ENCODE assay signal across 8 mouse cellular contexts in the genomic region with DNA sequence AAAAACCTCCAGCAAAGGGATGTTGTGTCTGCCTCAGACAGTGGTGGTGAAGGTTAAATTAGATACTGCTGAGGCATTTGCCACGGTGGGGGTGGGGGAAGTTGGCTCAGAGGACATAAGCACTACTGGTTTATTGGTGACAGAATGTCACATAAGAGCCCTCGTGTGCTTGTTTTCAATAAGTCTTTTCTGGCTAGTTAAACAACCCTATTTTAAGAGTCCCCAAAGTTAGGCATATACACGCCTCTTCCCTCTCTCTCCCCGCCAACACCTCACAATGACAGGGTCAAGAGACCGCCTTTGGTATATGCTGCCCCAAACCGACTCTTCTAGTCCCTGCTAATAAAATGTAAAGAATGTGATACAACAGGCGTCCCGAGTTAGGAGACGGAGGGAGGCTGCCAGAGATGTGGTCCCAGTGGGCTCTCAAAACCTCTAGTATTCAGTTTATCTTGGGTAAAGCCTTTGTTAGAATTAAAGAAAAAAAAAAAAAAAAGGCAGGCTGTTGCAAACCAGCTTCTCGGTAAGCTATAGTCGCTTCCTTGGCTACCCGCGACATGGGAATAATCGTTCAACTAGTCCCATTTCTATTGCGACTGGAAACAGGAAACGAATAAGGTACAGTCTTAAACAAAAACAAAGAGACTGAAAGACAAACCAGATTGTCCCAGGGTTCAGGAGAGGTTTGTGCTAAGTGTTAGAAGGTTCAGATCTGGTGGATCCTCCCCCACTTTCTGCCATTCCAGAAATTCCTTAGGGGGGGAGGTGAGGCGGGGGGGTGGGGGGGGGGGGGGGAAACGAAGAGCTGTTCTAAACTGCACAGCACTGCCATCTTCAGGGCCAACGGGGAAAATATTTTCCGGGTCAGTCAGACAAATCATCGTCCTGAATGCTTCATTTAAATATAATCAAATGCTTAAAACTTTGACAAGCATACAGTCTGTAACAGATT.
DNase-seq lines count a peak whose midpoint lies in the region; ATAC-seq and TF ChIP-seq lines count a peak whose summit lies in the region.

No protein-coding gene starts in this region.

- intact Hi-C loops in heart, postnatal 25 days (cut with DNase I) = loop anchor here (2.0 to 5.0 kb wide), 6 partner anchors 50 to 681 kb away; partner anchors contain the start of gene Rbms1

- WGBS in forebrain, embryonic 14.5 days = 2% methylated on average over 20 of the region's 21 CpGs
- WGBS in large intestine, adult 2 months = 3% methylated on average over 21 of the region's 21 CpGs
- WGBS in neural tube, embryonic 15.5 days = 2% methylated on average over 21 of the region's 21 CpGs

- no peak overlapping the region; the same call in 1 of the 2 replicates for H3K9ac ChIP-seq in ES-Bruce4 (ENCODE audit: low read depth, poor library complexity, severe bottlenecking)
- peak overlapping the region; percentile 41; the same call in 1 of the 2 replicates for H3K9ac ChIP-seq in forebrain, embryonic 14.5 days (ENCODE audit: low read length)
- H3K9ac ChIP-seq in neural tube, embryonic 15.5 days (replicated peaks) = peak overlapping the region; percentile 36

- peak; percentile 34 for DNase-seq in c-Kit-positive CD71-positive TER-119-negative erythroid progenitor cells, embryonic 14.5 days (ENCODE audit: low read depth)
- DNase-seq in forebrain, embryonic 14.5 days (ENCODE audit: low spot score) = peak; percentile 79
- DNase-seq in heart, postnatal 25 days (ENCODE audit: low spot score) = peak; percentile 33
- peak; percentile 14 for DNase-seq in large intestine, adult 2 months (ENCODE audit: low read depth, low spot score)
- peak; percentile 65 to 72 for DNase-seq in lung, adult 18-20 months
- DNase-seq in thymus, postnatal 36 days = peak; percentile 37 to 53

- no peaks in the 10 kb centered on the region for H3K36me3 ChIP-seq in ES-Bruce4 (ENCODE audit: control insufficient read depth, insufficient read depth, low read length, poor library complexity, severe bottlenecking)
- no peaks in the 10 kb centered on the region for H3K36me3 ChIP-seq in forebrain, embryonic 14.5 days (ENCODE audit: control insufficient read depth, insufficient read depth, low read length)
- no peaks in the 10 kb centered on the region for H3K36me3 ChIP-seq in neural tube, embryonic 15.5 days

- no peak for TF ChIP-seq CTCF in ES-Bruce4 (IDR thresholded peaks at IDR 0.05; ENCODE audit: low read depth, low read length)

- peak overlapping the region; percentile 55 for H3K4me2 ChIP-seq in forebrain, embryonic 14.5 days (ENCODE audit: low read length)
- peak overlapping the region; percentile 62 for H3K4me2 ChIP-seq in neural tube, embryonic 15.5 days

- peak overlapping the region; percentile 84 for H3K27ac ChIP-seq in ES-Bruce4 (ENCODE audit: insufficient read depth, low read length)
- no peak overlapping the region; the same call in 1 of the 2 replicates for H3K27ac ChIP-seq in forebrain, embryonic 14.5 days (ENCODE audit: low read depth, low read length)
- H3K27ac ChIP-seq in neural tube, embryonic 15.5 days (replicated peaks) = peak overlapping the region; percentile 76

- H3K4me3 ChIP-seq in ES-Bruce4 (ENCODE audit: low read depth, low read length) = 0 out of 2 replicates have a peak overlapping the region, but pooled peaks have one; percentile 29
- H3K4me3 ChIP-seq in forebrain, embryonic 14.5 days (ENCODE audit: low read depth, low read length) = peak overlapping the region; percentile 32
- H3K4me3 ChIP-seq in neural tube, embryonic 15.5 days (replicated peaks) = peak overlapping the region; percentile 41

- ATAC-seq in forebrain, embryonic 14.5 days = peak; percentile 76
- ATAC-seq in neural tube, embryonic 15.5 days (ENCODE audit: low FRiP score) = peak; percentile 56

- no peak for TF ChIP-seq POLR2A in ES-Bruce4 (IDR thresholded peaks at IDR 0.05; ENCODE audit: insufficient read depth, low read length)

- peaks cover 3% of the 10 kb centered on the region for H3K4me1 ChIP-seq in ES-Bruce4 (ENCODE audit: control insufficient read depth, insufficient read depth, low read length)
- H3K4me1 ChIP-seq in forebrain, embryonic 14.5 days (ENCODE audit: control insufficient read depth, insufficient read depth, low read length) = peaks cover 12% of the 10 kb centered on the region; the same call in 1 of the 2 replicates
- peaks cover 19% of the 10 kb centered on the region for H3K4me1 ChIP-seq in neural tube, embryonic 15.5 days

- TF ChIP-seq EP300 in ES-Bruce4 (IDR thresholded peaks at IDR 0.05; ENCODE audit: insufficient read depth, low read depth, low read length) = no peak

- H3K27me3 ChIP-seq in ES-Bruce4 (ENCODE audit: control insufficient read depth, insufficient read depth, low read length, poor library complexity, severe bottlenecking) = no peaks in the 10 kb centered on the region
- no peaks in the 10 kb centered on the region for H3K27me3 ChIP-seq in forebrain, embryonic 14.5 days (replicated peaks; ENCODE audit: control insufficient read depth, insufficient read depth, low read length)
- H3K27me3 ChIP-seq in neural tube, embryonic 15.5 days (replicated peaks) = no peaks in the 10 kb centered on the region

- no peaks in the 10 kb centered on the region for H3K9me3 ChIP-seq in ES-Bruce4 (replicated peaks; ENCODE audit: control insufficient read depth, insufficient read depth, low read length, poor library complexity, severe bottlenecking)
- no peaks in the 10 kb centered on the region for H3K9me3 ChIP-seq in forebrain, embryonic 14.5 days (replicated peaks; ENCODE audit: control insufficient read depth, low read length)
- no peaks in the 10 kb centered on the region for H3K9me3 ChIP-seq in neural tube, embryonic 15.5 days (replicated peaks)

Comparison
In these comparisons a context has a peak if more than half of its experiments do, and no peak if none do; other contexts are left out.
1. DNase-seq: peak in every context shown above with its lines; median percentile 79 in forebrain, embryonic 14.5 days; 68 in lung, adult 18-20 months; 45 in thymus, postnatal 36 days; 34 in c-Kit-positive CD71-positive TER-119-negative erythroid progenitor cells, embryonic 14.5 days; 33 in heart, postnatal 25 days; 14 in large intestine, adult 2 months.